Mouse (Mus musculus): ENCODE results near the gene Tmem131l. TPM values are rescaled to one million over a fixed set of nuclear protein-coding genes. Genes with fewer than 3 reads are reported as not detected.

Gene Tmem131l
- polyA plus RNA-seq, 1 experiment from 2014 or later = 15.5 TPM

DNA sequence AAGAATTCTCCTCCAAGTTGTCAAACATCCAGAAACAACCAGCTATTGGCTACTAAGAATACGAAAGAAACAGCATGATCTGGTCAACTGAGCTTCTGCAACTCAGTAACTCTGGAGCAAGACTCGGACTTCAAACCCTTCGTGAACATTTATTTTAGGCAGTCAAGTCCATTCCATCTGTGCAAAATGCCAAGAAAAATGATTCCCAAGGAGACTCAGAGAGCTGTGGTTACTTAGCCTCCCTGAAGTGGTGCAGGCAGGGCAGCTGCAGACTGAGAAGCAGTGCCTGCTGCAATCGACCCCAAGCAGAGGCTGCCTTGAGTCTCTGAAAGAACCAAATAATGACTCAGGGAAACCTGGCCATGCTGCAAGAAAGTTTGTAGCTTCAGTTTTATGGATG is 98.1 kb downstream of the Tmem131l start:
- Histone ChIP-seq H3K4me1 (replicated peaks; ENCODE audit: control insufficient read depth, insufficient read depth) (no peaks in the 10 kb centered on the region), H3K9me3 (ENCODE audit: control insufficient read depth, low read length) (no peaks in the 10 kb centered on the region), H3K4me2 (replicated peaks; ENCODE audit: low read depth) (no peak overlapping the region), H3K4me3 (ENCODE audit: low read depth, low read length) (no peak overlapping the region), H3K36me3 (ENCODE audit: control insufficient read depth, insufficient read depth, low read length) (no peaks in the 10 kb centered on the region; the same call in 1 of the 2 replicates), H3K27me3 (ENCODE audit: control insufficient read depth, insufficient read depth, low read length) (no peaks in the 10 kb centered on the region), H3K9ac (ENCODE audit: low read length) (no peak overlapping the region), H3K27ac (replicated peaks) (no peak overlapping the region)
- ATAC-seq (ENCODE audit: low FRiP score, low TSS enrichment) = no peak
- DNase-seq (ENCODE audit: low spot score) = no peak
- no peak for TF ChIP-seq CTCF (IDR thresholded peaks at IDR 0.05; ENCODE audit: low read depth)
- no peak for TF ChIP-seq EP300 (optimal IDR thresholded peaks at IDR 0.05)
- 70% methylated on average over 4 of the region's 4 CpGs for WGBS

DNA sequence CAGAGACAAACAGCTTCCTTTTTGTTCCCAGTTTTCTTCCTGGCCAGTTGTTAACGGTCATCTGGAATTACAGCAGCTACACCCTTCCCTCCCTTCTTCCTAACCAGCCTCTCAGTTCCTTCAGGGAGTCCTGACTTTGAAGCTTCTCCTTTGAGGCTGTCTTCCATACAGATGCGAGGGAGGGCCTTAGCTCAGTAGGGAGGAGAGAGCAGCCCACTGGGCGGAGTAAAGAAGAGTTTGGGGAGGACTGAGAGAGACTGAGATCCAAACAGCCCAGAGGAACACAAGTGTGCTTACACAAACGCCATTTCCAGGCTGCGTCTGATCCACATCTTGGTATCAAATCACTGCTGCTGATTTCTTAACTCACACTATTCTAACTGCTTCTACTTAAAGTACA is 101.1 kb downstream of the Tmem131l start:
- Histone ChIP-seq H3K4me1 (replicated peaks; ENCODE audit: control insufficient read depth, insufficient read depth) (no peaks in the 10 kb centered on the region), H3K4me2 (replicated peaks; ENCODE audit: low read depth) (no peak overlapping the region), H3K4me3 (ENCODE audit: low read depth, low read length) (no peak overlapping the region), H3K27me3 (ENCODE audit: control insufficient read depth, insufficient read depth, low read length) (no peaks in the 10 kb centered on the region), H3K9me3 (ENCODE audit: control insufficient read depth, low read length) (no peaks in the 10 kb centered on the region), H3K36me3 (ENCODE audit: control insufficient read depth, insufficient read depth, low read length) (no peaks in the 10 kb centered on the region; the same call in 1 of the 2 replicates), H3K27ac (replicated peaks) (no peak overlapping the region; the same call in 1 of the 2 replicates), H3K9ac (ENCODE audit: low read length) (no peak overlapping the region)
- no peak for TF ChIP-seq CTCF (IDR thresholded peaks at IDR 0.05; ENCODE audit: low read depth)
- TF ChIP-seq EP300 (optimal IDR thresholded peaks at IDR 0.05) = no peak
- WGBS = 43% methylated on average over 5 of the region's 5 CpGs
- DNase-seq (ENCODE audit: low spot score) (no peak), ATAC-seq (ENCODE audit: low FRiP score, low TSS enrichment) (peak; percentile 54; the same call in 1 of the 2 replicates)

DNA sequence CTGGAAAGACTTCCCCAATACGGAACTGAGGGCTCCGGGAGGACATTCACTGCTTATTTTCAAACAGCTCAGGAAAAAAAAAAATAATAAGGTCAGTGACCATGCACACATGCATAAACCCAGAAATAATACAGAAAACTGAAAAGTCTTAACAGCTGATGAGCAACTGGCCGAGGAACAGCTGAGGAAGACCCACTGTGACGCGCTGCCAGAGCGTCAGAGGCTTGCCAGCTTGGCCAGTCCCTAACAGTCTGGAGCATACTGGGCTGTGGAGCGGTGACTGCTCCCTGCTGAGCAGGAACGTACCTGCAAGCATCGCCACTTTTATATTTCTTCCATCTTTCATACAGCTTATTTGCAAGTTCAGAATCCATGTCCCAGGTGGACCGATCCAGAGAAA is 105.5 kb downstream of the Tmem131l start:
- peaks cover 13% of the 10 kb centered on the region for H3K36me3 ChIP-seq (ENCODE audit: control insufficient read depth, insufficient read depth, low read length)
- H3K9ac ChIP-seq (ENCODE audit: low read length) = no peak overlapping the region
- H3K27me3 ChIP-seq (ENCODE audit: control insufficient read depth, insufficient read depth, low read length) = no peaks in the 10 kb centered on the region
- 92% methylated on average over 10 of the region's 10 CpGs for WGBS
- no peak overlapping the region for H3K27ac ChIP-seq (replicated peaks)
- ATAC-seq (ENCODE audit: low FRiP score, low TSS enrichment) (no peak), DNase-seq (ENCODE audit: low spot score) (no peak)
- no peaks in the 10 kb centered on the region for H3K9me3 ChIP-seq (ENCODE audit: control insufficient read depth, low read length)
- TF ChIP-seq EP300 (optimal IDR thresholded peaks at IDR 0.05) = no peak
- TF ChIP-seq CTCF (IDR thresholded peaks at IDR 0.05; ENCODE audit: low read depth) = no peak
- no peak overlapping the region for H3K4me3 ChIP-seq (ENCODE audit: low read depth, low read length)
- no peaks in the 10 kb centered on the region for H3K4me1 ChIP-seq (replicated peaks; ENCODE audit: control insufficient read depth, insufficient read depth)
- H3K4me2 ChIP-seq (replicated peaks; ENCODE audit: low read depth) = no peak overlapping the region

DNA sequence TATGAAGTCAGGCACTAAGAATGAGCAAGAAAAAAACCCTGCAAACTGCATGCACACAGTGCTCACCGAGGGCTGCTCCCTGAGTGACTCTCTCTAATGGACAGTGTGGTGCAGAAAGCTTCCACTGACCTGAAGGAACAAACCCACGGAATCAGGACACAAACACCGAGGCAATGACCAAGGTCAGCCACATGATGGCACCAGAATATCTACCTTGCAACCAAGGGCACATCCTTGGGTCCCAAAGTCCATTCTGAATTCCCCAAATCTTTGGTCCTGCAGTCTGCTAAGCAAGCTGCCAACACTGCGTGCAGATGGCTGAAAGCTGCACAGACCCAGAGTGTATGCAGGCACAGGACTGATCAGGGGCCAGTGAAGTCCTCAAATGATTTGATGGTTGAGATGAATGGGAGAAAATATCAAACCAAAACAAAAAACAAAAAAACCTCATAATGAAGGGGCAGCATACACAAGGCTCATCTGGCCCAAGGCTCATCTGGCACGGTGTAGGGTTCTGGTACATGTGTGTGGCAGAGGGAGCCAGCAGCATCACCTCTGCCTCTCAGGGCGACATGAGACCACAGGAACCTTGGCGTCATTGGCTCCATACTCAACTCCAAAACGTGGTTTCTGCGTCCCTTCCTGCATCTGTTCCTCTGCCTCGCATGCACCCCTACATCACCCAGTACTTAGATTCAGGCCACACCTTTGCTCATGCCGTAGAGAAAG is 124.0 kb downstream of the Tmem131l start:
- TF ChIP-seq EP300 (optimal IDR thresholded peaks at IDR 0.05) (no peak), CTCF (IDR thresholded peaks at IDR 0.05; ENCODE audit: low read depth) (peak; percentile 85)
- Histone ChIP-seq H3K27me3 (ENCODE audit: control insufficient read depth, insufficient read depth, low read length) (no peaks in the 10 kb centered on the region), H3K9ac (ENCODE audit: low read length) (no peak overlapping the region), H3K4me1 (replicated peaks; ENCODE audit: control insufficient read depth, insufficient read depth) (no peaks in the 10 kb centered on the region), H3K36me3 (ENCODE audit: control insufficient read depth, insufficient read depth, low read length) (peaks cover 12% of the 10 kb centered on the region; the same call in 1 of the 2 replicates), H3K27ac (replicated peaks) (no peak overlapping the region), H3K4me2 (replicated peaks; ENCODE audit: low read depth) (no peak overlapping the region), H3K9me3 (ENCODE audit: control insufficient read depth, low read length) (no peaks in the 10 kb centered on the region), H3K4me3 (ENCODE audit: low read depth, low read length) (no peak overlapping the region)
- DNase-seq (ENCODE audit: low spot score) = peak; percentile 48
- no peak for ATAC-seq (ENCODE audit: low FRiP score, low TSS enrichment)
- 65% methylated on average over 11 of the region's 11 CpGs for WGBS

DNA sequence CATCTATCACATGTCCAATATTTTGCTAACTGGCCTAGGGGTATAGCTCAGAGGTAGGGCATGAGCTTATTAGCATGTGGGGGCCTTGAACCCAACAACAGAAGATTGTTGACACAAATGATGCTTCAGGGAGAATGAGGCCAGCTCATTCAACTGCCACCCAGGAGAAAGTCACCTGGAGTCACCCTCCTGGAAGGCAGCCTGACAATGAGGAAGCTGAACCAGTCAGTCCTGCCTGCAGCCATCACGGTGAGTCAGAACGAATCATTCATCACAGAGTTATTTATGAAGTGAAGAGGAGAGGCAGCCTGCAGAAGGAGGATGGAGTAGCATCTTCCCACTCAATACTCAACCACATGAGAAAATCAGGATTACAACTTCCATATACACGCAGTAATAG is 124.9 kb downstream of the Tmem131l start:
- Histone ChIP-seq H3K36me3 (ENCODE audit: control insufficient read depth, insufficient read depth, low read length) (peaks cover 13% of the 10 kb centered on the region), H3K4me1 (replicated peaks; ENCODE audit: control insufficient read depth, insufficient read depth) (no peaks in the 10 kb centered on the region)
- WGBS = 75% methylated on average over 3 of the region's 3 CpGs

DNA sequence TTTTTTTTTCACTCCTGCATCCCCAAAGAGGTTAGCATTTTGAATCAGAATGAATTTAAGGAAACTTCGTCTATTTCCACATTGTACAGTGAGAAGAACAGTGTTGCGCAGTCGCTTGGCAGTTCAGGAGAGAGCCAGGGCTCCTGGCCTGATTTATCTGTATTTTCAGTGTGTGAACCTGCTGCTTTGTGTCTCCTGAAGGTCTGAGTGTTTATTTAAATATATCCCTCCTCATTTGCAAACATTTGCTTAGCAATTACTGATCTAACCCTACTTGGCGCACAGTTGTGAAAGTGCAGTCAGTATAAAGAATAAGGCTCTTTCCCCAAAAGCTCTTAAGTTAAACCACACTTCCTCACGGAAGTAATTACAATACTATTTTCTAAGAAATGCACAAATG is 129.3 kb downstream of the Tmem131l start:
- WGBS = 60% methylated on average over 5 of the region's 5 CpGs
- Histone ChIP-seq H3K36me3 (ENCODE audit: control insufficient read depth, insufficient read depth, low read length) (peaks cover 18% of the 10 kb centered on the region), H3K27ac (replicated peaks) (no peak overlapping the region)

More for the DNA sequence above, 124.9 kb downstream of the Tmem131l start:
- peak; percentile 58; the same call in 1 of the 2 replicates for ATAC-seq (ENCODE audit: low FRiP score, low TSS enrichment)
- Histone ChIP-seq H3K9ac (ENCODE audit: low read length) (no peak overlapping the region), H3K4me3 (ENCODE audit: low read depth, low read length) (no peak overlapping the region), H3K27ac (replicated peaks) (no peak overlapping the region), H3K4me2 (replicated peaks; ENCODE audit: low read depth) (no peak overlapping the region), H3K9me3 (ENCODE audit: control insufficient read depth, low read length) (no peaks in the 10 kb centered on the region), H3K27me3 (ENCODE audit: control insufficient read depth, insufficient read depth, low read length) (no peaks in the 10 kb centered on the region)
- no peak for TF ChIP-seq EP300 (optimal IDR thresholded peaks at IDR 0.05)
- no peak for TF ChIP-seq CTCF (IDR thresholded peaks at IDR 0.05; ENCODE audit: low read depth)
- no peak for DNase-seq (ENCODE audit: low spot score)

More for the DNA sequence above, 129.3 kb downstream of the Tmem131l start:
- no peak overlapping the region for H3K4me2 ChIP-seq (replicated peaks; ENCODE audit: low read depth)
- H3K9ac ChIP-seq (ENCODE audit: low read length) = no peak overlapping the region
- H3K27me3 ChIP-seq (ENCODE audit: control insufficient read depth, insufficient read depth, low read length) = no peaks in the 10 kb centered on the region
- no peaks in the 10 kb centered on the region for H3K4me1 ChIP-seq (replicated peaks; ENCODE audit: control insufficient read depth, insufficient read depth)
- ATAC-seq (ENCODE audit: low FRiP score, low TSS enrichment) (peak; percentile 65), DNase-seq (ENCODE audit: low spot score) (peak; percentile 32)
- H3K9me3 ChIP-seq (ENCODE audit: control insufficient read depth, low read length) = no peaks in the 10 kb centered on the region
- TF ChIP-seq CTCF (IDR thresholded peaks at IDR 0.05; ENCODE audit: low read depth) (no peak), EP300 (optimal IDR thresholded peaks at IDR 0.05) (no peak)
- no peak overlapping the region for H3K4me3 ChIP-seq (ENCODE audit: low read depth, low read length)

Data from stomach, postnatal 0 days (tissue).